Mouse (Mus musculus) stomach, postnatal 0 days (tissue): ENCODE results near the gene Lin9.
"Not testable (repeated sequence)": the region's sequence is repeated elsewhere in the genome, so short reads cannot be mapped to it uniquely, and the experiment has no call there.

Source experiments
- CTCF ChIP-seq: IDR thresholded peaks from 2 replicates; pipeline ENCODE4 v1.5.1; 2016; ENCODE audit warnings: antibody characterized with exemption, low read depth, mild to moderate bottlenecking, moderate library complexity
- EP300 ChIP-seq: optimal IDR thresholded peaks from 2 replicates; pipeline ENCODE3; 2016; ENCODE audit warnings: antibody characterized with exemption

GRCm38 (mm10) chr1:180611842-180612241, 29.1 kb upstream of the Lin9 start:
- TF ChIP-seq EP300, CTCF: not testable (repeated sequence)
